Mouse (Mus musculus): ENCODE measurements around the gene Smim23.
A peak's percentile ranks its signal among the peaks of the same experiment; 100 is the strongest.

Smim23 gene

DNA sequence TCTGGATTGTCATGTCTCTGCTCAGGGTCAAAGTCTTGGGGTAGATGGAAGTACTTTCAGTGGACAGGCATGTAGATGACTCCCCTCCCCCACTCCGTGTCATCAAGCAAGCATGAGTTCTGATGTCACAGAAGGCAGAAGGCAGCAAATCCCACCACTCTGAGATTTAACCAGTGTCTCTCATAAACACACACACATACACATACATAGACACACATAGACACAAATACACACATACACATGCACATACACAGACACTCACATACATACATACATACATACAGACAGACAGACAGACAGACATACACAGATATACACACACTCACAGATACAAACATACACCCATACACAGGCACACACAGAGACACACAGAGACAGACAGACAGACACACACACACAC is at the start of gene Smim23:
TSS of gene Smim23 (minus strand) at position 101 of the 400 bp plus-strand sequence.
- no peak for DNase-seq (ENCODE audit: extremely low read depth, low read depth, low spot score)

DNA sequence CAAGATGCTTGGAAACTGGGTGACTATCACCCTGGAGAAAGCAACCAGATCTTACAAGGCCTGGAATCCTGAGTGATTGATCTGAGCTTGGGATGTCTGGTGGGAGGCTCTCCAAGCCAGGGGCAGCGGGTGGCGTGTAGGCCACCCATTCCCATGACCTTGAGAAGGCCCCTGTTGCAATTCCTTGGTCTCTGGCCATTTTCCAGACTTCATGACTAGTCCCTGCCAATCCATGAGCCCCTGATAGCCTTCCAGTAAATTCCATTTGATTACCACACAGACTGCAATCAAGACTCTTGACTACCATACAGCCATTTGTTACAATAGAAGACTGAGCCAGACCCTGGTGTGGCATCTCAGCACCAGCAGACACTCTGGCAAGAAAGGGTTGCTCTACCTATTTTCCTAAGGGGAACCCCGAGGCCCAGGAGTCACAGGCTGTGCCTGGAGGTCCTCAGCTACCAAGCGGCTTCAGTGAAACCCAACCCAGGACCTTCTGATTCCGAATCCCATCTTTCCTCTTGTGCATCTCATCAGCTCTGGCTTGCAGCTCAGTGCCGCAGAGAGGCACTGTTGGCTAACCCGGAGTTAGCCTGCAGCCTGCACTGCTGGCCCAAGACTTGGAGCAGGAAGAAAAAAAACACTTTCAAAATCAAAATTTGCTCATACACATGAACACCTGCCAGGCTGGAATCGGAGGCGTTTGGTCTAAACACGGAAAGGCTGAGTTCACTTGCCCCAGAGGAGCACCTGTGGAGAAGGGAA is 44.4 kb upstream of the Smim23 start:
- peak; percentile 39 for DNase-seq (ENCODE audit: extremely low read depth, low read depth, low spot score)

DNA sequence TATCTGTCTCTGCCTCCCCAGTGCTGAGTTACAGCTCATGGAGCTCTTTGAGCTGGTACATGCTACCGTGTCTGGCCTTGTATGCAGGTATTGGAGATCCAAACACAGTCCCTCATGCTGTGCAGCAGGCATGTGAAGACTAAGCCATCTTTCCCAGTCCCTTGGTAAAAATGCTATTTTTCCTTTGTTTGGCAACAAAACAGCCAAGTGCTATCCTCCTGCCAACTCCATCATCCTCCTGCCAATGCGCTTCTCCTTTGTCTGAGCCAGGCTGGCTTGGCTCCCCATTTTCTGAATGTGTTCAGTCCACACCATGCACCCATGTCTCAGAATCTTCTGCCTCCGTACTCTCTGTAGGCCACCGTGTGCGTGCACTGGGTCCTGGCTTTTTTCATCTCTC is 40.2 kb upstream of the Smim23 start:
- DNase-seq (ENCODE audit: extremely low read depth, low read depth, low spot score): no peak

DNA sequence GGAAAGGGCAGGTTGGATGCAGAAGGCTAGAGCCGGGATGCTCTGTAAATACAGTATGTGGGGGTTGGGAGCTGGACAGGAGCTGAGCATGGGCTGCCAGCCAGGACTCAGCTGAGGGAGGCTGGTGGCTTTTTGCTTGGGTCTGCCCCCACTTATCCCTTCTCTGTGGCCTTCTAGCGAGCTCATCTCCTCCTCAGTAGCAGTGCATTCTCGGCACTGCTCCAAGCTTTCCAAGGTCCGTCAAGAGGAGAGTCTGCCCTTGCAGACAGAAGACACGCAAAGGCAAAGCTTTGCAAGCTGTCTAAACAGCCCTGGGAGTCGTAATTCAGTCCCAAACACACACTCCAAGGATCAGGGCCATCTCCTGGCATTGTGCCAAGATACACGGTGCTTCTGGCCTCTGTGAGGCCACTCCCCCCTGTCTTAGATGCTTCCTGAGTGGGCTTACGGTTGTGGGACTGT is 33.0 kb upstream of the Smim23 start:
- no peak for DNase-seq (ENCODE audit: extremely low read depth, low read depth, low spot score)

DNA sequence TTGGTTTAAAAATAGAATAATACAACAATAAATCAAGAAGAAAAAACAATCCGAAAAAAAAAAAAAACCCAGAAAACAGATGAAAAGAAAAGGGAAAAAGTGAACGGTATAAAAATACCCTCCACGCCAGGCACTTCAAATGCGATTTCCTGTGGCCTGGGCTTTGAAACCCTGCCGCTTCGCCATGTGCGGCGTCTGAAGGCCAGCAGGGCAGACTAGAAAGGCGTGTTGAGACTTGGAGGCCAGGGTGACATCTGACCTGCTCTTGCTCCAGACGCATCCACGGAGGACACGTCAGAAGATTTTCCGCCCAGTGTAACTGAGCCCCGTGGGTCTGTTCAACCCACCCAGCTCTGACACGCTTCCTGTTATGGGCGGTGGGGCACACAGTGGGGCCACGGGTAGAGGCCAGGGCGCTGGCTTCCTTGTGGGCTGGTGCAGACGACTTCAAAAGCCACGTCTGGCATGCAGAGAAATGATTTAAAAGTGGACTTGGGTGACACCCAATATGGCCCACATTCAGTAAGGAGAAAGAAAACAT is 22.3 kb upstream of the Smim23 start:
- DNase-seq (ENCODE audit: extremely low read depth, low read depth, low spot score): no peak

DNA sequence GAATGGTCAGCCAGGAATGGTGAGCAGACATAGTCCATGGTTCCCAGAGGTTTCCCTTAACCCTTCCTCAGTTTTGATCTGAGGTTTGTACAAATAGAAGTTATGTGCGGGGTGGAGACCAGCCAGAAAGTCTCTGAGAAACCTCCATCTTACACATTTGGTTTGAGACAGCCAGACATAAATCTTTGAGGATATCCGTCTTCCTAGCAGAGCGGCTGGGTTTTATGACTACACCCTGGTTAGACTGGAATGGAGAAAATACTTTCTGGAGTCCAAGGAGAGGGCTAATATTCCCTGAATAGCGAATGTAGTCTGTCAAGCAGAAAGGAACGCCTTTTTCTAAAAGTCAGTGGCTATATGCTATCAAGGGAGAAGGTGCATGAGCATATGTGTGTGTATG is 16.8 kb upstream of the Smim23 start:
- no peak for DNase-seq (ENCODE audit: extremely low read depth, low read depth, low spot score)

DNA sequence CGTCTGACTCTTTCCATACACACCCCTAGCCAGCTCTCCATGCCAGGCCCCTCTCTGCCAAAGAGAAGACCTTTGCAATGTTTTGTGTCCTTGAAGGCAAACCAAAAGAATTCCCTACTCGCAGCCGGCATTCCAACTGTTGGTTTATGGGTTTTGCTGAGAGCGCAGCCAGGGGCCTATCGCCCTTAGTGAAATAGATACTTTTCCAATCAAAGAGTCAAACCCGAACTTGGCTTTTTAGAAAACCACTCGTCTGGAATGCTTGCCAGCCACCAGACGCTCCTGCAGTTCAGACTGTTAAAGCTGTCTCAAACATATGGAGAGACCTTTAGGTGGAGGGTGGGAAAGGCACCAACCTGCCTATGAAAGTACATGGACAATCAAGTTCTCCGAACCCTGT is 15.9 kb upstream of the Smim23 start:
- no peak for DNase-seq (ENCODE audit: extremely low read depth, low read depth, low spot score)

DNA sequence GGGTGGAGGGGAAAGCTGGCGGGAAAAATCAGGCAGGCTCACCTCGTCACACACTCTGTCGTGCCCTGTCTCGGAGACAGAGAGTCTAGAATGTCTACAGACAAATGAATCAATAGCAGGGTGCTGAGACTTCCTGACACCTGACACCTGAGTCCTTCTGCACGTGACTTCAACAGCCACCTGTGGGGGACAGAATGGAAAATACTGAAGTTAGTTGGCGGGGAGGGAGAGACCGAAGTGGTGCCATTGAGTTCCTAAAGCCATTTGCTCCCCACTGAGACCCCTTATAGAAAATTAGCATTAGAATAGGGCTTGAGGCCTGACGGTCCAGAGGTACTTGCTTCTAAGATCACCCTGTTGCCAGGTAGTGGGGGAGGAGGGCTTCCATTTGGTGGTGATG is 10.6 kb upstream of the Smim23 start:
- no peak for DNase-seq (ENCODE audit: extremely low read depth, low read depth, low spot score)

DNA sequence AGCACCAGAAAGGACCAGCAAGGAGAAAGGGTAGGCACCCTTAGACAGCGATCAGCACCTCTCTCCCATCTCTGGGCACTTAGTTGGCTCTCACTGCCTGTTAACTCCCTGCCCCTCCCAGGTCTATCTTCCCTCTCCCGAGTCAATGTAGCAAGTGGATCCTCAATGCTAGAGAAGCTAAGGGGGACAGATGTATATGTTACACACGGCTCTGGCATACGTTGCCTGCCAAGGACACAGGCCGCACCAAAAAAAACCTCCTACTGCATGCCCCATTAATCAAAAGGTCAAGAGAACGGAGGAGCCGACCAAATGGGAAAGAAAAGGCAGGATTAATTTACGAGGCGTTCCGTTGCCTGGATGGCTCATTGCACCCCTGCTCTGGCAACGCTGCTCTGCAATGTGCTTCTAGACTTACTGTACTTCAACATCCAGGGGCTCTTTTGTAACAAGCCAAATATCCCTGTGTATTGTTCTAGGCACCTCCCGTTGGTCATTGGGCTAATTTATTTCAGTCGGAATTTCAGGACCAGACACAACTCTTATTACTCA is 10.0 kb upstream of the Smim23 start:
- no peak for DNase-seq (ENCODE audit: extremely low read depth, low read depth, low spot score)

DNA sequence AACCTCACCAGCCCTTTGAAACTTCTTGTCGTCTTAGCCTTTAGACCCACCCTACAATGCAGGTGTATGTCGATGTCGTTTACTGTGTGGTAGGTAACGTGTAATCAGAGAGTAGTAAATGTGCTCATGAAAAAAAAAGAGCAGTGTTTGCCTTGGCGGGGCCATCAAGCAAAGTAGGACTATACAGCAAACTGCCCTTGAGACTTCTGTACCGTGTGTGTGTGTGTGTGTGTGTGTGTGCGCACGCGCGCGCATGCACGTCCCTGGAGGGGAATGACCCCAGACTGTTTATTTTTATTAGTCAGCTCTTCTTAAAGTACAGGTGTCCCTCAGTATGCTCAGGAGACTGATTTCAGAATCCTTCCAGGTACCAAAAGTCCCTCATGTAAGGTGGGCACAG is 6.8 kb downstream of the Smim23 start:
- no peak for DNase-seq (ENCODE audit: extremely low read depth, low read depth, low spot score)

DNA sequence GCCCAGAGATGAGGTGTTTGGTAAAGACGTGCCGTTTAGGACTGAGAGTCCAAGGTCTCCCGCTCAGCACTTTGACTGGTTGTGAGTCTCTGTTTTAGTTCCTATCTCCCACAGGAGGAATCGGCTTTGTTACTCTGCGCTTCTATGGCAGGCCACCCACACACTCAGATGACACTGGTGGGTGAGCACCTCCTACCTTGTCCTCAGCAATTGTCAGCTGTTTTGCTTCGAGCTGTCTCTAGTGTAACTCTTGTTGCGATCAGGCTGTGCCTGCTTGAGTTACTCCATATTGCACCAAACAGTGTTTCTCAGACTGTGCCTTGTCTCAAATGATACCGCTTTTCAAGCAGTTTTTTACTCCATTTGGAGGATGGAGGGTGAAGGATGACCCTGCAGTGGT is 10.1 kb downstream of the Smim23 start:
- no peak for DNase-seq (ENCODE audit: extremely low read depth, low read depth, low spot score)

DNA sequence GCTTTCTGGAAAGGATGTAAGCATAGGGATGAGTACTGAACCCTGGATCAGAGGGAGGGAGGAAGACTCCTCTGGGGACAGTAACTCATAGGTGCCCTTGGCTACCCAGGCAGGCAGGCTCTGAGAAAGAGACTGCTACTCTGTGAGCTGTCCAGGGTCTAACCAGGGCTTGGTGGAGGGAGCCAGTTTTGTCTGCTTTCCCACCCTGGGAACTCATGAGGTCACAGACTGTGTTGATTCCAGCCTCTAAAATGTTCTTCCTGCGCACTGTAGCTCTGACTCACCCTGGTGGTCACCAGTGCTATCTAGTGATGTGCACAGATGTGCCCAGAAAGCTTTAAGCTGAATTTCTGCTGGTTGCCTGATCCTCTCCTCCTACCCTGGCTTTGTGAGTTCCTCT is 15.3 kb downstream of the Smim23 start:
- no peak for DNase-seq (ENCODE audit: extremely low read depth, low read depth, low spot score)

DNA sequence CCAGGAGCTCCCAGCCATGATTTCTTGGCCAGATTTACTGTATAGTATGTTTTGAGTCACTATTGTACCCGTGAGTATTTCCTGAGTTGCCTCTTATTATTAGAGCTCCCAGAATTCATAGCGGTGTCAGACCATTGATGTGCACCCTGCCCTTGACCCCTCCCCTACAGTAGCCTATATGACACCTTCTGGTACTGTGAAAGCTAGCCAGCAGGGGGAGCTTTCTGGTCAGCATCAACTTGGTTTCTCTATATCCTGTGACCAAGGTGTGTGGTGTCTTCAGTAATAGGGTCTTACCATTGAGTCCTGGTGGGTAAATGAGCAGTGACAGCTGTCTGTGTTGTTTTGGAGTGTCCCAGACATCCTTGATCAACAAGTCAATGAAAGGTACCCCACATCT is 18.4 kb downstream of the Smim23 start:
- DNase-seq (ENCODE audit: extremely low read depth, low read depth, low spot score): no peak

DNA sequence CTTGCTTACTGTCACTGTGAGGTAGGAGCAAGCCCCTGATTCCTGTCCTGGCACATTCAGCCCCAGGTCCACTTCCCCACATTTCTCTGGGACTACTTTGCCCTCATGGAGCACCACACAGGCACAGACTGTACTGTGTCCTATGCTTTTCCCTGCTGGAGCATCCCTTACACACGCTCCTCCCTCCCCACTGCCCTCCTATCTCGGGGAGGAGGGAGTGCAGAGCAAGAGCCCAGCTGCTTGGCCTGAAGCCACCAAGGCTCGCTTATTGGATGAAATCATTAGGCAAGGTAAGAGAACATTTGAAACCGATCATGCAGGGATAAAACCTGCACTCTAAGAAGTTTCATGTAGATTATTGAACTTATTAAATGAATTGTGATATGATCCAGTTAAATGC is 20.7 kb downstream of the Smim23 start:
- no peak for DNase-seq (ENCODE audit: extremely low read depth, low read depth, low spot score)

DNA sequence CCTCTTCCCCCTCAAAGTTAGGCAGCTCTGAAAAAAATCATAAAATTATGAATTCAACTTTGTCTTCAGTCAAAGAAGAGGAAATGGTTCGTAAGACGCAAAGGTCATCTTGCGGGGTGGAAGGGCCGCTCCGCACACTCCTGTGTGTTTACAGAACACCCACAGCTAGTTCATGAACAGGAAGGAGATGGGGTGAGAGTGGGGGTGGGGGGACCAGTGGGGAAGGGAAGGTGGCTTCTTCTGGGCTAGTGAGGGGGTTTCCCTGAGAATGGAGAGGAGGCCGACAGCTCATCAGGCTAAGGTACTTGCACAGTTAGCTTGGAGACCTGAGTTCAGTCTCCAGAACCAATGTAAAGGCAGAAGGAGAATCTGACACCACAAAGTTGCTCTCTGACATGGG is 22.7 kb downstream of the Smim23 start:
- DNase-seq (ENCODE audit: extremely low read depth, low read depth, low spot score): no peak

DNA sequence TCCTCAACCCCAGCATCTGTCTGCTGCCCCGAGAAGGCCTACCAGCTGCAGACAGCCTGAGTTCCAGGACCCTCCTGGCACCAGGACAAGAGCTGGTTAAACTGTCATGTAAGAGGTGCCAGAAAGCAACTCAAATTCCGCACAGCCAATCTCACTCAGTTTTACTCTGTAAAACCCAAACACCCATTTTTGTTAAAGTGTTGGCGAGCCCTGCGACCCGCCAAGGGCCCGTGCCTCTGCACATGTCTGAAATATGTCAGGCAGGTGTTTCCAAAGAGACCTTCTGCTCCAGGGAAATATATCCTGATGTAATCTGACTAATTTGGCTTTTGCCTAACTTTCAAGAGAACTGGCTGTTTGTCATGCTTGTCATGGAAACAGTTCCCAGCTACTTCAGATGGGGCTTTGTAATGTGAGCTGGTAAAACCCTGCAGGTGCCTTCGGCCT is 23.5 kb downstream of the Smim23 start:
- DNase-seq (ENCODE audit: extremely low read depth, low read depth, low spot score): peak; percentile 39

DNA sequence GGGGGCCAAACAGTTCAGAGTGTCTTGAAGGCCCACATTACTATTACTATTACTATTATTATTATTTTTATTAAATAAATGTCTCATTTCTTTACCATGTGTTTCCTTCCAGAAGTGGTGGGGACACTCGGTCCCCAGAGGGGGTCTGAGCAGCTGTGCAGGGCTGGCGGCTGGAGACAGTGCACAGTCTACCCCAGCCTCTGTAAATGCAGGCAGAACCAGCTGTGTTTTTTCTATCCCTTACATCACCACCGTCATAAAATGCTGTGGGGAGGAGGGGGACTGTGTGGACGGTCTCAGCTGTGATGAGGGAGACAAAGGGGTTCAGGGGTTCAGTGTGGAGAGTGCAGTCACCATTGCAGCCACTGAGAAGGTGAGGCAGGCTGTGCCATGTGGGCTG is 26.0 kb downstream of the Smim23 start:
- no peak for DNase-seq (ENCODE audit: extremely low read depth, low read depth, low spot score)

DNA sequence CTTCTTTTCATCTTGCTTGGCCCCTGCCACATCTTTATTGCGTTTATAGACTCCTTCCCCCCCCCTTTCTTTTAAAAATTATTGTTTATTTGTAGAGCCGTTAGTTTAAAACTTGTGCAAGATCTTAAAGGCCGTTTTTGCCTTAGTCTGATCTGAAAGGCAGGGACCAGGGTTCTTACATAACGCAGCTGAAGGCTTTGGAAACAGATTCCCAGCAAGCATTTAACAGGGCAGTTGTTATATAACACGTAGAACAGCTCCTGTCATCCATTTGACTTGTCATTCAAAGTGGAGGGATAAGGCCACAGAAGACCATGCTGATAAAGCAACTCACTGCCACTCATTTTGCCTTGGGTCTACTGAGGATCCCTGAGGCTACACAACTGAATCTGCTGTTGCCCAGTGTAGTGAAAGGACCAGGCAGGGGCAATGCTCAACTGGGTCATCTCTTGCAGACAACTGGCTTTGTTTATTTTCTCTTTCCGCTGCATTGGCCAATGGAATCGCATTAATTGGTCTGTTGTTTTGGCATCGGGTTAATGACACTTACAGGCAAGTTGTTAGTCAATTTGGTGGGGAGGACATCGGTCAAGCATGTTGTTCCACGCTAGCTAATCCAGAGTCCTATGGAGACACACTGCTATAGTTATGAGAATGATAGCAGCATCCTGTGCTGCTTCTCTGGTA is 29.5 kb downstream of the Smim23 start:
- DNase-seq (ENCODE audit: extremely low read depth, low read depth, low spot score): no peak

DNA sequence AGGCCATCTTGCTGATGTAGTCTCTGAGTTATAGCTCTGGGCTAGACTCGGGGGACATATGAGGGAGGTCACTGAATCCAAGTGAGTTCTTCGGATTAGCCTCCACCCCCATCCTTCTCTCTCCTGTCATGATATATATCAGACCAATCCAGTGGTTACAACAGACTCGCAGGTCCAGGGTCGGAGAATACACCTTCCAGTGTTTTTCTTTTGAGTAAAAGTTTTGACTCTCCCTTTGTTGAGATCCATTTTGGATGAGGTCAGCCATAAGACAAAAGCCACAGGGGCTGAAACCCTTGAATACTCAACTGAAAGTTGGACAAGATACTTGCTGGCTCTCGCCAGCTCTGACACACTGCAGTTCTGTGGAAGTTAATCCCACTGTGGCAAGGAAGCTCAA is 38.2 kb downstream of the Smim23 start:
- DNase-seq (ENCODE audit: extremely low read depth, low read depth, low spot score): peak; percentile 94

DNA sequence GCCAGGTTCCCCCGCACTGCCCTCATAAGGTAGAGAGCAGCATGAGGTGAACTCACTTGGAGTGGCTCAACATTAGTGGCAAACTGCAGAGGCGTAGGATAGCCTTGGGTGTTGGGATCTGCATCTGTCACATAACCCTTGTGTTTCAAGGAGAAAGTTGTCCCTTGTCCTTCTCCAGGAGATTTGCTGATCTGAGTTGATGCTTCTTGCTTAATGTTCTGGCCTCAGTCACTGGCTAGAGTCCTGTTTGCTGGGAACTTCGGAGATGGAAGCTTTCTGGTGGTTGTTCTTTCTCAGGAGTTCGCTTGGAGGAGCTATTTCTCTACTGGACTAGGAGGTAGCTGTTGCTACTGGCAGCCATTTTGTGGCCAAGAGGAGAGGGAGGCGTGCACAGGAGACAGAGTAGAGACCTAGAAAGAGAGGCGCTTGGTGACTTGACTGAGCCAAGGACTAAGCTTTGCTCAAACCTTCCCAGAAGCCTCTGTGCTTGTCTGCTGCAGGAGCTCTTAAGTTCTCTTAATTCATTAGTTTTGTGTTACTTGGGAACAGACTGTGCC is 38.7 kb downstream of the Smim23 start:
- DNase-seq (ENCODE audit: extremely low read depth, low read depth, low spot score): peak; percentile 78

DNA sequence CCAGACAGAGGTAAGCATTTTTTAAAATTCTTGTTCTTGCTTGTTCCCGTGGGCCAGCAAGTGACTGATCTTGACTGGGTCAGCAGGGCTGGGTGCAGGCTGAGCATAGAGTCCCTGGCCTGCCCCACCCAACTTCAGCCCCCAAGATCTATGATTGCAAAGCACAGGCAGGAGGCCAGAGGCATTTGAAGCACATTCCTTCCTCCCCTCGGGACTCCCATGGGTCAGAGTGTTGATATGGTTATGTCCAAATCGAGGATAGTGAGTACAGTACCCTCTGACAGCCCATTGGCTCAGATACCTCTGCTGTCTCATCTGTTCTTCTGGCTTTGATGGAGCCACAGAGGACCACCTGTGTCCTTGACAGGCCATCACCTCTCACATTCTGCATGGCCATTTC is 41.7 kb downstream of the Smim23 start:
- DNase-seq (ENCODE audit: extremely low read depth, low read depth, low spot score): no peak
